Mouse (Mus musculus) liver, embryonic 15.5 days (tissue): Measurements from ENCODE around the gene 4933405L10Rik. TPM values are rescaled to one million over a fixed set of nuclear protein-coding genes. Genes with fewer than 3 reads are reported as not detected.

Experiments
- ATAC-seq: fragments of 200-750 bp; cut with Nextera tagmentation; 2 replicates; pipeline ENCODE4 v1.8.0; 2017; ENCODE audit warnings: moderate number of reproducible peaks, mild to moderate bottlenecking, moderate library complexity; ENCODE audit not compliant: insufficient read depth
- H3K27ac ChIP-seq: fragments of 300-500 bp; sonication (generic); replicated peaks from 2 replicates; pipeline ENCODE4 v1.5.1; 2015; ENCODE audit warnings: mild to moderate bottlenecking, inconsistent platforms
- H3K27me3 ChIP-seq: fragments of 300-500 bp; sonication (generic); 2 replicates; pipeline ENCODE4 v1.6.1; 2015; ENCODE audit warnings: mild to moderate bottlenecking, inconsistent platforms
- H3K36me3 ChIP-seq: fragments of 300-500 bp; sonication (generic); replicated peaks from 2 replicates; pipeline ENCODE4 v1.6.1; 2015; ENCODE audit warnings: moderate library complexity, mild to moderate bottlenecking, inconsistent platforms
- H3K4me1 ChIP-seq: fragments of 300-500 bp; sonication (generic); replicated peaks from 2 replicates; pipeline ENCODE4 v1.6.1; 2015; ENCODE audit warnings: inconsistent platforms
- H3K4me2 ChIP-seq: fragments of 300-500 bp; sonication (generic); 2 replicates; pipeline ENCODE4 v1.6.1; 2015; ENCODE audit warnings: moderate library complexity, mild to moderate bottlenecking, inconsistent platforms
- H3K4me3 ChIP-seq: fragments of 300-500 bp; sonication (generic); replicated peaks from 2 replicates; pipeline ENCODE4 v1.5.1; 2015; ENCODE audit warnings: mild to moderate bottlenecking, inconsistent platforms
- H3K9ac ChIP-seq: fragments of 300-500 bp; sonication (generic); 2 replicates; pipeline ENCODE4 v1.6.1; 2015; ENCODE audit warnings: moderate library complexity, mild to moderate bottlenecking, inconsistent platforms
- H3K9me3 ChIP-seq: fragments of 300-500 bp; sonication (generic); replicated peaks from 2 replicates; pipeline ENCODE4 v1.6.1; 2016; ENCODE audit warnings: inconsistent platforms
- WGBS: fragments of 180-500 bp; shearing (Covaris S2); methylation state at CpG from one replicate; pipeline ENCODE4 v1.1.7; 2015; ENCODE audit warnings: mixed read lengths; ENCODE audit not compliant: insufficient replicate concordance; 5-methylcytosine and 5-hydroxymethylcytosine counted together
- polyA plus RNA-seq: library from polyadenylated mRNA; unstranded; fragments of >200 nt; fragmentation: Nextera tagmentation; extraction: Ambion mirVana; gene quantifications from 2 replicates; pipeline ENCODE4 v1.2.1, GENCODE M21; 2015

Gene 4933405L10Rik
- polyA plus RNA-seq, 1 experiment from 2014 or later = not detected

DNA sequence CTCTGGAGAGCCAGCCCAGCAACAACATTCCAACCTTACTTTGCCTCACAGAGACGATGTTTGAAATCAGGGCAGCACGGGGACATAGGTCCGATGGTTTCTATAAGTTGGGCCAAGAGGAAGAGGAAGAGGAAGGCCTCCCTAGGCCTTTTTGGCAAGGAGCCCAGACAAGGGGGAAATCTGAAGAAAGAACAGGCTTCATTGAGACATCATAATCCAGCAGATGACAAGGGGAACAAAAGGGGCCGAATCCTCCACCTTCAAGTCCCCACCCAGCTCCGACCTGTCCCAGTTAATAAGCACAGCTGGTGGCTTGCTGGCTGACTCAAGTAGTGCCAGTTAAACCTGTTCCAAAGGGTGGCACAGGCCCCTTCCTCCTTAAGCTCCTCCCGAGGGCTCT is 7.6 kb downstream of the 4933405L10Rik start:
- no peak for ATAC-seq
- Histone ChIP-seq H3K36me3 (no peaks in the 10 kb centered on the region), H3K4me3 (no peak overlapping the region), H3K4me1 (peaks cover 8% of the 10 kb centered on the region; the same call in 1 of the 2 replicates), H3K9ac (no peak overlapping the region), H3K9me3 (no peaks in the 10 kb centered on the region), H3K27ac (no peak overlapping the region), H3K27me3 (no peaks in the 10 kb centered on the region), H3K4me2 (no peak overlapping the region)
- WGBS = 56% methylated on average over 6 of the region's 6 CpGs

DNA sequence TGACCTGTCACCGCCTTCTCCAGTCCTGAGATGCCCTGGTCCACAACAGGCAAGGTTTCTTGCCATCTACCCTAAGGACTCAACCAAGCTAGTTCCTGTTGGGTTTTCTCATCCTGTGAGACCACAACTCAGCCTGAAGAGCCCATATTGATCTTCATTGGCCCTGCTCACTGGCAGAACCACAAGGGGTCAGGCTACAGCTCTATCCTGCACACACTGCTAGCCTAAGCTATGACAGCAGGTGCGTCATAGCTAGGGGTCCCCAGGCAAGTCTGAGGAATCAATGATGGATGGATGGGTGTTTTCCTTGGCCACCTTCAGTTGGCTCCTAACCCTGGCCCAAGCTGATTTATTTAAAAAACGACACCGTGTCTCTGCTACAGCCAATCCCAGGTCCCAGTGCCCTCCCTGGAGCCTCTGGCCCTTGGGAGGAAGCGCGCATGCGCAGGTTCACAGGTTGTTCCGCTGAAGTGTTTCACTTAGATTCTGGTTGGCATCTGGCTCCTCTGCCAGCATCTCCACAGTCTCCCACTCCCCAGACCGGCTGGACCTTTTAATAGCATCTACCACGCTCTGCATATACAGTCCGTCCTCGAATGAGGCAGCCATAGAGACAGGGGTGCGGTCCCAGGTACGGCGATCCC is 9.0 kb downstream of the 4933405L10Rik start:
- Histone ChIP-seq H3K4me3 (no peak overlapping the region), H3K9me3 (no peaks in the 10 kb centered on the region), H3K4me1 (peaks cover 8% of the 10 kb centered on the region; the same call in 1 of the 2 replicates), H3K36me3 (no peaks in the 10 kb centered on the region), H3K4me2 (no peak overlapping the region), H3K27ac (no peak overlapping the region), H3K27me3 (no peaks in the 10 kb centered on the region), H3K9ac (no peak overlapping the region)
- no peak for ATAC-seq
- 86% methylated on average over 15 of the region's 15 CpGs for WGBS

DNA sequence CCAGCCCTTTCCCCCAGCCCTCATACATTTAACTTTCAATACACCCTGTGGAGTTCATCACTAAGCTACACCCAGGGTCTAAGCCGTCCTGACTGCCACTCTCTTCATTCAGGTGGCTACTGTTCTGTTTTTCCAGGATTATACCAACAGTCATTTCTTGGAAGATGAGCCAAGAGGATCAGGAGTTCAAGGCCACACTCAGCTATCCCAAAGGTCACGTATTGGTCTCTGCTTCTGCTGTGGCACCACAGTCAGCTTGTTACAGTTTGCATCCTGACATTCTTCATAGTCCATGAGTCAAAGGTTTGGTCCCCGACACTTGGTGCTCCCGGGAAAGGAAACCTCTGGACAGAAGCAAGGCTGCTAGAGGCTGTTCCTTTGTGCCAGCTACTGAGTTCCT is 12.2 kb downstream of the 4933405L10Rik start:
- no peak overlapping the region for H3K4me3 ChIP-seq
- no peak for ATAC-seq
- 69% methylated on average over 4 of the region's 4 CpGs for WGBS
- H3K9ac ChIP-seq = no peak overlapping the region
- no peaks in the 10 kb centered on the region for H3K36me3 ChIP-seq
- H3K4me2 ChIP-seq = no peak overlapping the region
- no peak overlapping the region for H3K27ac ChIP-seq
- H3K4me1 ChIP-seq = peaks cover 6% of the 10 kb centered on the region; the same call in 1 of the 2 replicates
- no peaks in the 10 kb centered on the region for H3K27me3 ChIP-seq
- H3K9me3 ChIP-seq = no peaks in the 10 kb centered on the region

DNA sequence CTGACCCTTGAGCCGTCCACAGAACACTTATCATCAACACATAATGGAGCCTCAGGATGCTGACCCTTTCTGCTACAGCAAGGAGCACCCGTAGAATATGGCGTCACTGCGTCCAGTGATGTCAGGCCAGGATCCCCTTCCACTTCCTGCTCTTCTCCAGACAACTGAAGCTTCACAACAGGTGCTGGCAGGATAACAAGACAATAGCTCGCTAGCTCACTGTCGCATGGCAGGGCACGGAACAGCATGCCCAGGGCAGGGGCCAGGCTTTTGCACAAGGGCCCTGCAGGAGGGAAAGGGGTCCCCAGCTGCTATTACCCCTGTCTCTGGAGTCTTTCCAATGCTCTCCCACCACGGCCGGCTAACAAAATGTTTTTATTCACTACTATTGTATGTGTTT is 15.4 kb downstream of the 4933405L10Rik start:
- no peaks in the 10 kb centered on the region for H3K4me1 ChIP-seq
- H3K4me3 ChIP-seq = no peak overlapping the region
- H3K9me3 ChIP-seq = no peaks in the 10 kb centered on the region
- H3K36me3 ChIP-seq = no peaks in the 10 kb centered on the region
- no peak overlapping the region for H3K27ac ChIP-seq
- ATAC-seq = no peak
- no peaks in the 10 kb centered on the region for H3K27me3 ChIP-seq
- no peak overlapping the region for H3K9ac ChIP-seq
- H3K4me2 ChIP-seq = no peak overlapping the region
- 78% methylated on average over 9 of the region's 9 CpGs for WGBS

DNA sequence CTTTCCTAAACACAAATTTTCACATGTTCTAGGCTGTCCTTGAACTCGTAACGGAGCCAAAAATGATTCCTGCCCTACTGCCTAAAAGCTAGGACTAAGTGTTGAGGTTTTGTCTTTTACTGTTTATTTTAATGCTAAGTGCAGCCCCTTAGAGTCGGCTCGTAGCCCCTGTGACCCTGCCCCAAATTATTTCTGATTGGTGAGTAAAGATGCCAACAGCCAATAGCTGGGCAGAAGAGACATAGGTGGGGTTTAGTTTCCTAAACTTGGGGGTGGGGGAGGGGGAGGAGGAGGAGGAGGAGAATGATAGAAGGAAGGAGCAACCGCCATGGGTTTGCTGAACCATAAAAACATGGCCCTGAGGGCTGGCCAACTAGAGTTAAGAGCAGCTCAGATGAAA is 18.3 kb downstream of the 4933405L10Rik start:
- H3K9ac ChIP-seq = no peak overlapping the region
- no peaks in the 10 kb centered on the region for H3K36me3 ChIP-seq
- no peak overlapping the region for H3K4me3 ChIP-seq
- no peaks in the 10 kb centered on the region for H3K4me1 ChIP-seq
- H3K9me3 ChIP-seq = no peaks in the 10 kb centered on the region
- ATAC-seq = no peak
- WGBS = 58% methylated on average over 5 of the region's 5 CpGs
- no peaks in the 10 kb centered on the region for H3K27me3 ChIP-seq
- H3K4me2 ChIP-seq = no peak overlapping the region
- no peak overlapping the region for H3K27ac ChIP-seq

DNA sequence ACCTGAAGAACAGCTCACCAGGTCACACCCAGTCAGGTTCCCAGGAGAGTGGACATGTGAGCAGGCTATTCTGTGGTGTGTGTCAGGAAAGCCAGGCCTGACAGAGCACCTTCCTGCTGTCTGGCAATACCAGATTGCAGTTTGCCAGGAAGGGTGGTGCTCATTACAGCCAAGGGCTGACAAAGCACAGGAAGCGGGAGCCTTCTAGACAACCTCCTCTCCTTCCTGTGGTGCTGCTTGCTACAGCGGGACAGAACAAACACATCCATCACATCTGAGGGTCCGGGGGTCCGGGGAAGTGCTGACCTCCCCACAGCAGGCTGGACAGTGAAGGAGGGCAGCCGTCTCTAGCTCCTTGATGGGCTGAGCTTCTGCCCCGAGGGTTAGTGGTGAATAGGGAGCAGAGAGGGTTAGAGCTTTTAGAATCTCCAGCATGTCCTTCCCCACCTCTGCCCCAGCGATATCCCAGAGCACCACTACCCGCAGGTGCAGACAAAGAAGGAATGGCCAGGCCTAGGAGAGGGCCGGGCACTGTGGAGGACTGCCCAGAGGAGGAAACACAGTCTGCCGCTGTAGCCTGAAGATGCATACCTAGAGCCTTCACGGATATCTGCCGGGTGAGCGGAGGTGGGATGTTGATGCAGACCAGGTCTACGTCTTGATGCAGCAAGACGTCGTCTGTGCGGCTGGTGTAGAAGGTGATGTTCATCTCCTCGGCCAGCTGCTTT is 20.1 kb downstream of the 4933405L10Rik start:
- Histone ChIP-seq H3K4me3 (no peak overlapping the region), H3K4me2 (no peak overlapping the region), H3K9ac (no peak overlapping the region), H3K9me3 (no peaks in the 10 kb centered on the region), H3K36me3 (no peaks in the 10 kb centered on the region), H3K4me1 (peaks cover 9% of the 10 kb centered on the region), H3K27me3 (no peaks in the 10 kb centered on the region), H3K27ac (no peak overlapping the region)
- WGBS = 37% methylated on average over 18 of the region's 18 CpGs
- ATAC-seq = peak; percentile 58

DNA sequence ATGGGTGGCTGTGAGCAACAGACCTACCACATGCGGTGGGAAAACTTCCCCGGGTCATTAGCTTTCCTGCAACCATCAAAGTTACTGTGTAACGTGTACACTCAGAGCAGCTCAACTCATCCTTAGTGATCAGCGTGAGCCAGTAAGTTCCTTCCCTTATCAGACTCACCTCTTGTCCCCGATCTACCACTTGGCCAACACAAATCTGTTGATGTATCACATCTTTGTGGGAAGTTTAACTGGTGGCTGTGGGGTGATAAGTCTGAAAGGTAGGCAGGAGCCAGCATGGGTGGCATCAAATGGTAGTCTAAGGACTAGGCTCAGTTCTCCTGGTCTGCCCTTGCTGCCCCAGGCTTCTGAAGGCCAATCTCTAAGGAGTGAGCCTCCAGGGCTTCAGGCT is 24.7 kb downstream of the 4933405L10Rik start:
- ATAC-seq = 0 out of 2 replicates have a peak, but pooled peaks have one; percentile 25
- 35% methylated on average over 5 of the region's 5 CpGs for WGBS

DNA sequence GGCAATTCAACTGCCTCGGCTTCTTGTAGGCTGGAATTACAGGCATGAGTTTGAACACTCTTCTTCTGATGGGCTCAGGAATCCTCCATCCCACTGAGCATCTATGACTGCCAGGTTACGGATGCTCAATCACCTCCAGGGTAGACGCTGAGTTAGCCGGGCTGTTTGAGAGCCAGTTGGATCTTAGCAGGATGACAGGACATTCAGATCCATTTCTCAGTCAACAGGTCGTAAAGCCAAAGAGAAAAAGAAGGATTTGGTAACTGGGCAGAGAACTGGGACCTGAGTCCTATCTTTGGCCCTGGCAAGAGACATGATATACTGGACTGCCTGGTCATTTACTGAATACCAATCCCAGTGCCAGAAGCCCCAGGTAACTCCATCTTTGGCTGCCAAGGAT is 31.8 kb downstream of the 4933405L10Rik start:
- Histone ChIP-seq H3K9ac (no peak overlapping the region), H3K4me2 (no peak overlapping the region), H3K4me1 (peaks cover 5% of the 10 kb centered on the region; the same call in 1 of the 2 replicates), H3K9me3 (no peaks in the 10 kb centered on the region), H3K27ac (no peak overlapping the region), H3K27me3 (no peaks in the 10 kb centered on the region), H3K36me3 (no peaks in the 10 kb centered on the region), H3K4me3 (no peak overlapping the region)
- 72% methylated on average over 5 of the region's 5 CpGs for WGBS
- no peak for ATAC-seq

More for the DNA sequence above, 24.7 kb downstream of the 4933405L10Rik start:
- Histone ChIP-seq H3K4me1 (peaks cover 9% of the 10 kb centered on the region), H3K9me3 (no peaks in the 10 kb centered on the region), H3K27ac (no peak overlapping the region), H3K36me3 (no peaks in the 10 kb centered on the region), H3K4me2 (no peak overlapping the region), H3K27me3 (0 out of 2 replicates have a peak, but pooled peaks cover 5% of the 10 kb centered on the region), H3K9ac (no peak overlapping the region), H3K4me3 (no peak overlapping the region)

DNA sequence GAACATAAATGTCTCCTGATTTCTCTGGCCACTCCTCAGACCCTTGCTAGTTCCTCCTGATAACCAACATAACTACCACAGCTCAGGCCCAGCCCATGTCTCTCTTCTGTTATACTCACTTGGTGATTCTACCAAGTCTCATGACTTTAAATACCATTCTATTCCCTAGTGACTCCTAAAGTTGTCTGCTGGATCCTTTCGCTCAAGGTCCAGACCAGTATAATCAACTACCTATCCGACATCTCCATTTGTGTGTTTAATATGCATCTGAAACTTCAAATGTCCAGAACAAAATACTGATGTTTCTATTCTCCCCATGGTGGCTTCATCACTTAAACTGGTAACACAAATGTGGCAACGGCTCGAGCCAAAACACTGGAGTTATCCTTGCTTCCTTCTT is 35.8 kb downstream of the 4933405L10Rik start:
- H3K4me2 ChIP-seq = no peak overlapping the region
- H3K9me3 ChIP-seq = no peaks in the 10 kb centered on the region
- peaks cover 8% of the 10 kb centered on the region for H3K4me1 ChIP-seq
- H3K27ac ChIP-seq = no peak overlapping the region
- 68% methylated on average over 4 of the region's 4 CpGs for WGBS
- ATAC-seq = no peak
- no peaks in the 10 kb centered on the region for H3K36me3 ChIP-seq
- H3K4me3 ChIP-seq = no peak overlapping the region
- no peak overlapping the region for H3K9ac ChIP-seq
- H3K27me3 ChIP-seq = no peaks in the 10 kb centered on the region; the same call in 1 of the 2 replicates

DNA sequence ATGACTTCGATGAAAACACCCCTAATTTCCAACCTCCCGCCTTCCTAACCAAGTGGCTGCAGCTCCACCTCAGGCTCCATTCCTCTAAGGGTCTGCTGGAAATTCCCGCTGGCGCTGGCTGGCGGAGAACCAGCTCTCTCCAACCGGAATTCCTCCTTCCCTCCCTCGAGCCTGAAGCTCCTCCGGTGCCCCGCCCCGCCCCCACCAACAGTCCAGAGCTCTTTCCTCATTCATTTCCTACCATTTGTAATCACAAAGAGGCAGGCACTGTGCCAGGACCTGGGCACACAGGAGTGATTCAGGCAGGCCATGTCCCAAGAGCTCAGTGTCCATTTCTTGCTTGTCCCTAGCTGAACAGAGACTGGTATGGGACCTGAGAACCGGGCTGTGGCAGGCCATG is 43.2 kb downstream of the 4933405L10Rik start:
- peaks cover 12% of the 10 kb centered on the region for H3K4me1 ChIP-seq
- H3K9ac ChIP-seq = no peak overlapping the region
- H3K9me3 ChIP-seq = no peaks in the 10 kb centered on the region
- H3K27me3 ChIP-seq = no peaks in the 10 kb centered on the region; the same call in none of the 2 replicates
- WGBS = 40% methylated on average over 11 of the region's 11 CpGs
- no peak overlapping the region for H3K4me2 ChIP-seq
- no peak overlapping the region for H3K27ac ChIP-seq
- ATAC-seq = no peak
- no peak overlapping the region for H3K4me3 ChIP-seq
- no peaks in the 10 kb centered on the region for H3K36me3 ChIP-seq

DNA sequence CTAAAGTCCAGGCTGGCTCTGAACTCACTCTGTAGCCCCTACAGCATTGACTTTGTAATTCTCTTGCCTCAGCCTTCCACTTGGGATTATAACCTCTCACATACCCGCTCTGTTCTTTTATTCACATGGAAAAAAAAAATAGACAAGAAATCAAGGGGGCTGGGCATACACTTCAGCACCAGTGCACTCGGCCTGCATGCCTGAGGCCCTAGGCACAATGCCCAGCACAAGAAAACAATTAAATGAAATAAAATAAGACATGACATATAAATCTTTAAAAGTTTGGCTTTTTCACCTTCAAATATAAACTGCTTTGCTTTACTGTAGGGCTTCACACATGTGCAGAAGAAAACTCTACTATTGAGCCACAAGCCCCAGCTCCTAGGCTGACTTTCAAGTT is 46.5 kb downstream of the 4933405L10Rik start:
- no peaks in the 10 kb centered on the region for H3K36me3 ChIP-seq
- no peak overlapping the region for H3K9ac ChIP-seq
- no peak overlapping the region for H3K4me2 ChIP-seq
- no peak overlapping the region for H3K4me3 ChIP-seq
- no peaks in the 10 kb centered on the region; the same call in 1 of the 2 replicates for H3K27me3 ChIP-seq
- H3K27ac ChIP-seq = no peak overlapping the region
- no peak for ATAC-seq
- no peaks in the 10 kb centered on the region for H3K9me3 ChIP-seq
- 73% methylated on average over 2 of the region's 2 CpGs for WGBS
- H3K4me1 ChIP-seq = peaks cover 23% of the 10 kb centered on the region
